In the genomic region with DNA sequence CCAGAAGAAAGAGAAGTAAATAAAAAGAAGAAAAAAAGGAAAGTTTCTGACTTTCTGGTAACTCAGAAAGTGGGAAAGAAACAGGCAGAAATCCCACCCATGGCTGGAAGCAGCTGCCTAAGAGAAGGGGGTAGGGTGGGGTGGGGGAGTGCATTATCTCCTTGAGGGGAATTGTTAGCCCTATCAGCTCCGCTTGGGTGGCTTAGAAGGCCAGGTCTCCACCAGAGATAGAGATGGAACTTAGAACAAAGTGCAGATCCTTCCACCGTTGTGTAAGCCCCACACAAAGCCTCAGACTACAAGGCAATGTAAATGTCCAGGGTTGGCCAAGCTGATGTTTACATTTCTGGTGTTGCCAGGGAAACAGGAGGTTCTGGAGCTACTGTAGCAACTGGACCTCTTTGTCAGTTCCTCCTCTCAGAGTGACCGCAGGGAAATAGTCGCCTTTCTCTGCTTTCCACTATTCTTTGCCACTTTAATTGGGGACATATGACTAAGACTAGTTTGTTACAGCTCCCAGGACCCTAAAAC, we compare ENCODE assay signal across 16 mouse cellular contexts. TPM values are rescaled to one million over a fixed set of nuclear protein-coding genes. Genes with fewer than 3 reads are reported as not detected.
A peak's percentile ranks its signal among the peaks of the same experiment; 100 is the strongest.
DNase-seq lines count a peak whose midpoint lies in the region; ATAC-seq and TF ChIP-seq lines count a peak whose summit lies in the region.
"Had no signal": no experiment of that assay in that cellular context is flagged by ENCODE, and none has a peak within 500 bp of the region (broad histone marks: within the 10 kb centered on the region; RNA-seq: fewer than 3 reads in every experiment).

No protein-coding gene starts in this region.

- H3K4me1 ChIP-seq in embryonic facial prominence, embryonic 13.5 days, result 0 out of 2 replicates have a peak, but pooled peaks cover 5% of the 10 kb centered on the region
- peaks cover 7% of the 10 kb centered on the region; the same call in 1 of the 2 replicates for H3K4me1 ChIP-seq in embryonic facial prominence, embryonic 10.5 days
- no peaks in the 10 kb centered on the region for H3K4me1 ChIP-seq in midbrain, embryonic 14.5 days (ENCODE audit: control insufficient read depth, insufficient read depth, low read length)
- H3K4me1 ChIP-seq in midbrain, embryonic 15.5 days, result no peaks in the 10 kb centered on the region
- peaks cover 5 to 12% of the 10 kb centered on the region in 2 experiments for H3K4me1 ChIP-seq in liver, embryonic 14.5 days (replicated peaks; ENCODE audit: control insufficient read depth in 2 of 2, insufficient read depth in 2 of 2, low read length in 1 of 2)
- H3K4me1 ChIP-seq: embryonic facial prominence, embryonic 12.5 days had no signal

- no peak overlapping the region for H3K4me3 ChIP-seq in embryonic facial prominence, embryonic 13.5 days
- H3K4me3 ChIP-seq in embryonic facial prominence, embryonic 10.5 days, result no peak overlapping the region
- no peak overlapping the region for H3K4me3 ChIP-seq in midbrain, embryonic 14.5 days (replicated peaks; ENCODE audit: low read depth, low read length)
- no peak overlapping the region for H3K4me3 ChIP-seq in midbrain, embryonic 15.5 days
- H3K4me3 ChIP-seq in liver, embryonic 14.5 days (ENCODE audit: insufficient read depth in 1 of 2, low read depth in 2 of 2, low read length in 2 of 2), result no peak overlapping the region
- H3K4me3 ChIP-seq: embryonic facial prominence, embryonic 12.5 days; layer of hippocampus, adult 2 months had no signal

- TF ChIP-seq EP300 in liver, embryonic 14.5 days (IDR thresholded peaks at IDR 0.05; ENCODE audit: low read depth), result 0 out of 2 replicates have a peak, but pooled peaks have one; percentile 36

- H3K27ac ChIP-seq in embryonic facial prominence, embryonic 13.5 days, result peak overlapping the region; percentile 11; the same call in 1 of the 2 replicates
- H3K27ac ChIP-seq in embryonic facial prominence, embryonic 10.5 days (replicated peaks), result no peak overlapping the region
- no peak overlapping the region for H3K27ac ChIP-seq in midbrain, embryonic 14.5 days (replicated peaks; ENCODE audit: low read depth, low read length)
- no peak overlapping the region for H3K27ac ChIP-seq in midbrain, embryonic 15.5 days
- H3K27ac ChIP-seq in liver, embryonic 14.5 days, result no peak overlapping the region
- H3K27ac ChIP-seq: embryonic facial prominence, embryonic 12.5 days; hindbrain, embryonic 14.5 days; layer of hippocampus, adult 2 months; macrophage had no signal

- WGBS in embryonic facial prominence, embryonic 13.5 days, result 54% methylated on average over 4 of the region's 4 CpGs
- WGBS in embryonic facial prominence, embryonic 10.5 days, result 63% methylated on average over 4 of the region's 4 CpGs
- WGBS in midbrain, embryonic 14.5 days, result 42% methylated on average over 4 of the region's 4 CpGs
- 46% methylated on average over 4 of the region's 4 CpGs for WGBS in midbrain, embryonic 15.5 days
- WGBS in liver, embryonic 14.5 days (ENCODE audit: insufficient replicate concordance), result 33% methylated on average over 4 of the region's 4 CpGs

- TF ChIP-seq CTCF in liver, embryonic 14.5 days (IDR thresholded peaks at IDR 0.05; ENCODE audit: low read depth), result no peak

- intact Hi-C loops in left cerebral cortex, postnatal 36 days (cut with DNase I), result no loop called here

- no peak for DNase-seq in embryonic facial prominence, embryonic 10.5 days (ENCODE audit: low spot score)
- DNase-seq in midbrain, embryonic 14.5 days, result peak; percentile 21
- no peak for DNase-seq in liver, embryonic 14.5 days (ENCODE audit: low read depth in 3 of 3, low spot score in 3 of 3)
- DNase-seq in retina, postnatal 1 day, result no peak
- DNase-seq in left cerebral cortex, postnatal 36 days (ENCODE audit: low spot score in 2 of 2), result no peak
- no peak for DNase-seq in adrenal gland, postnatal 36 days
- DNase-seq: cerebellum, postnatal 10 days; kidney, adult 2 months; thymus, postnatal 4 days had no signal

- ATAC-seq in embryonic facial prominence, embryonic 13.5 days (ENCODE audit: insufficient number of reproducible peaks, insufficient read depth, low FRiP score, low TSS enrichment, low read depth), result no peak
- ATAC-seq in midbrain, embryonic 14.5 days (ENCODE audit: low FRiP score, low TSS enrichment), result no peak
- no peak for ATAC-seq in midbrain, embryonic 15.5 days (replicated peaks)
- ATAC-seq in liver, embryonic 14.5 days (ENCODE audit: insufficient read depth), result peak; percentile 76
- ATAC-seq: forebrain, embryonic 16.5 days had no signal

- H3K9ac ChIP-seq in embryonic facial prominence, embryonic 13.5 days, result no peak overlapping the region
- H3K9ac ChIP-seq in midbrain, embryonic 14.5 days (replicated peaks; ENCODE audit: low read length), result no peak overlapping the region
- no peak overlapping the region for H3K9ac ChIP-seq in midbrain, embryonic 15.5 days
- H3K9ac ChIP-seq in liver, embryonic 14.5 days (replicated peaks), result no peak overlapping the region
- H3K9ac ChIP-seq: embryonic facial prominence, embryonic 12.5 days; hindbrain, embryonic 14.5 days had no signal

- no peaks in the 10 kb centered on the region for H3K27me3 ChIP-seq in embryonic facial prominence, embryonic 13.5 days
- H3K27me3 ChIP-seq in embryonic facial prominence, embryonic 10.5 days (replicated peaks; ENCODE audit: low read depth, poor library complexity, severe bottlenecking), result no peaks in the 10 kb centered on the region
- no peaks in the 10 kb centered on the region for H3K27me3 ChIP-seq in midbrain, embryonic 14.5 days (ENCODE audit: control insufficient read depth, insufficient read depth, low read length)
- no peaks in the 10 kb centered on the region for H3K27me3 ChIP-seq in midbrain, embryonic 15.5 days (replicated peaks)
- H3K27me3 ChIP-seq in liver, embryonic 14.5 days (ENCODE audit: control insufficient read depth, insufficient read depth, low read length), result no peaks in the 10 kb centered on the region
- H3K27me3 ChIP-seq: embryonic facial prominence, embryonic 12.5 days had no signal

- no peaks in the 10 kb centered on the region for H3K36me3 ChIP-seq in embryonic facial prominence, embryonic 13.5 days
- H3K36me3 ChIP-seq in embryonic facial prominence, embryonic 10.5 days (replicated peaks), result no peaks in the 10 kb centered on the region
- no peaks in the 10 kb centered on the region for H3K36me3 ChIP-seq in midbrain, embryonic 14.5 days (ENCODE audit: control insufficient read depth, insufficient read depth, low read length)
- H3K36me3 ChIP-seq in midbrain, embryonic 15.5 days (replicated peaks), result no peaks in the 10 kb centered on the region
- H3K36me3 ChIP-seq in liver, embryonic 14.5 days (replicated peaks; ENCODE audit: control insufficient read depth, insufficient read depth, low read depth), result no peaks in the 10 kb centered on the region
- H3K36me3 ChIP-seq: embryonic facial prominence, embryonic 12.5 days had no signal

- H3K9me3 ChIP-seq in embryonic facial prominence, embryonic 13.5 days, result no peaks in the 10 kb centered on the region; the same call in 1 of the 2 replicates
- no peaks in the 10 kb centered on the region for H3K9me3 ChIP-seq in embryonic facial prominence, embryonic 10.5 days
- H3K9me3 ChIP-seq in midbrain, embryonic 14.5 days (ENCODE audit: control insufficient read depth, low read length), result no peaks in the 10 kb centered on the region
- no peaks in the 10 kb centered on the region for H3K9me3 ChIP-seq in midbrain, embryonic 15.5 days
- H3K9me3 ChIP-seq in liver, embryonic 14.5 days (ENCODE audit: control insufficient read depth, low read length), result no peaks in the 10 kb centered on the region
- H3K9me3 ChIP-seq: embryonic facial prominence, embryonic 12.5 days had no signal

- no peak overlapping the region for H3K4me2 ChIP-seq in embryonic facial prominence, embryonic 13.5 days
- no peak overlapping the region for H3K4me2 ChIP-seq in midbrain, embryonic 14.5 days (ENCODE audit: low read length)
- H3K4me2 ChIP-seq in midbrain, embryonic 15.5 days, result no peak overlapping the region
- H3K4me2 ChIP-seq in liver, embryonic 14.5 days (ENCODE audit: low read depth), result no peak overlapping the region
- H3K4me2 ChIP-seq: embryonic facial prominence, embryonic 12.5 days; hindbrain, embryonic 14.5 days had no signal

RNA-seq across cellular contexts. Expression of gene Cyb5r3, which starts 9.5 kb away (rescaled TPM):
- 116 and 118 TPM in 2 replicates for polyA plus RNA-seq in embryonic facial prominence, embryonic 13.5 days (2015; fragmentation: Nextera tagmentation; extraction: Ambion mirVana)
- 194 and 204 TPM in 2 replicates for polyA plus RNA-seq in embryonic facial prominence, embryonic 10.5 days (2016; fragmentation: Nextera tagmentation; extraction: Ambion mirVana)
- polyA plus RNA-seq in midbrain, embryonic 14.5 days (2014; fragmentation: Nextera tagmentation; extraction: Ambion mirVana), result 89.7 and 107 TPM in 2 replicates
- 122 TPM in 2 replicates for polyA plus RNA-seq in midbrain, embryonic 15.5 days (2015; fragmentation: Nextera tagmentation; extraction: Ambion mirVana)
- polyA plus RNA-seq in liver, embryonic 14.5 days (2012; rRNA removed), result 88.8 and 94.0 TPM in 2 replicates
- polyA plus RNA-seq in liver, embryonic 14.5 days (2014; fragmentation: Nextera tagmentation; extraction: Ambion mirVana), result 103 and 109 TPM in 2 replicates
- total RNA-seq in left cerebral cortex, postnatal 36 days (2021), result 10 to 100 TPM; 59.1 to 62.8 TPM
- 100 to 1,000 TPM; 319 to 365 TPM for total RNA-seq in adrenal gland, postnatal 36 days (2021)

RNA-seq across cellular contexts. Expression of gene Poldip3, which starts 32.7 kb away (rescaled TPM):
- polyA plus RNA-seq in embryonic facial prominence, embryonic 13.5 days (2015; fragmentation: Nextera tagmentation; extraction: Ambion mirVana), result 155 TPM in 2 replicates
- polyA plus RNA-seq in embryonic facial prominence, embryonic 10.5 days (2016; fragmentation: Nextera tagmentation; extraction: Ambion mirVana), result 181 and 182 TPM in 2 replicates
- 148 and 174 TPM in 2 replicates for polyA plus RNA-seq in midbrain, embryonic 14.5 days (2014; fragmentation: Nextera tagmentation; extraction: Ambion mirVana)
- 154 and 158 TPM in 2 replicates for polyA plus RNA-seq in midbrain, embryonic 15.5 days (2015; fragmentation: Nextera tagmentation; extraction: Ambion mirVana)
- polyA plus RNA-seq in liver, embryonic 14.5 days (2012; rRNA removed), result 22.8 and 25.1 TPM in 2 replicates
- 49.4 and 58.5 TPM in 2 replicates for polyA plus RNA-seq in liver, embryonic 14.5 days (2014; fragmentation: Nextera tagmentation; extraction: Ambion mirVana)
- total RNA-seq in left cerebral cortex, postnatal 36 days (2021), result 10 to 100 TPM; 84.5 to 87.4 TPM
- 100 to 1,000 TPM; 106 to 108 TPM for total RNA-seq in adrenal gland, postnatal 36 days (2021)

RNA-seq across cellular contexts. Expression of gene Rrp7a, which starts 59.3 kb away (rescaled TPM):
- 53.8 and 67.7 TPM in 2 replicates for polyA plus RNA-seq in embryonic facial prominence, embryonic 13.5 days (2015; fragmentation: Nextera tagmentation; extraction: Ambion mirVana)
- polyA plus RNA-seq in embryonic facial prominence, embryonic 10.5 days (2016; fragmentation: Nextera tagmentation; extraction: Ambion mirVana), result 87.2 and 90.4 TPM in 2 replicates
- polyA plus RNA-seq in midbrain, embryonic 14.5 days (2014; fragmentation: Nextera tagmentation; extraction: Ambion mirVana), result 57.0 and 62.3 TPM in 2 replicates
- 83.5 and 86.8 TPM in 2 replicates for polyA plus RNA-seq in midbrain, embryonic 15.5 days (2015; fragmentation: Nextera tagmentation; extraction: Ambion mirVana)
- 16.0 and 23.9 TPM in 2 replicates for polyA plus RNA-seq in liver, embryonic 14.5 days (2012; rRNA removed)
- 21.2 and 22.3 TPM in 2 replicates for polyA plus RNA-seq in liver, embryonic 14.5 days (2014; fragmentation: Nextera tagmentation; extraction: Ambion mirVana)
- 100 to 1,000 TPM; 148 to 158 TPM for total RNA-seq in left cerebral cortex, postnatal 36 days (2021)
- total RNA-seq in adrenal gland, postnatal 36 days (2021), result 100 to 1,000 TPM; 108 to 127 TPM
